Mouse (Mus musculus): ENCODE data around the gene Pitpnm2. TPM values are rescaled to one million over a fixed set of nuclear protein-coding genes. Genes with fewer than 3 reads are reported as not detected.

The Pitpnm2 gene
- polyA plus RNA-seq, 1 experiment from 2014 or later: 7.5 TPM

DNA sequence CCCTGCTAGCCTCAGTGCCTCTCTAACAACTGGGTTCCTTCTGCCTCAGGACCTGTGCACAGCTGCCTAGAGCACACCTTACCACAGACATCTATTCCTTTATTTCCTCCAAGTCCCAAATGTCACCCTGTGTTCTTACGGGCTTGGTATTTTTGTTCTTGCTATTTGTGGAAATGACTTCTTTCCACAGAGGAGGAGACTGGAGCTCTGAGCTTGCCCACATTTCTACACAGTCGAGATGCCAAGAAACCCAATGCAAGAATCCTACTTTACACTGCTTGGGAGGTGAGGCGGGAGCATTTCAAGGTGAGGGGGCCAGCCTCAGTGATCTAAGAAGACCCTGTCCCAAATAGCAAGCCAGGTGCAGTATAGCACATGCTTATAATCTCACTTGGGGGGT lies 164.0 kb downstream of the Pitpnm2 start:
- Histone ChIP-seq H3K4me1 (replicated peaks) (peaks cover 4% of the 10 kb centered on the region), H3K4me3 (no peak overlapping the region), H3K4me2 (no peak overlapping the region), H3K36me3 (no peaks in the 10 kb centered on the region), H3K27ac (ENCODE audit: poor library complexity, severe bottlenecking) (no peak overlapping the region), H3K9ac (no peak overlapping the region), H3K9me3 (replicated peaks) (no peaks in the 10 kb centered on the region), H3K27me3 (replicated peaks) (0 out of 2 replicates have a peak, but pooled peaks cover 2% of the 10 kb centered on the region)
- ATAC-seq (ENCODE audit: insufficient number of reproducible peaks, low FRiP score): no peak
- 63% methylated on average over 3 of the region's 3 CpGs for WGBS

DNA sequence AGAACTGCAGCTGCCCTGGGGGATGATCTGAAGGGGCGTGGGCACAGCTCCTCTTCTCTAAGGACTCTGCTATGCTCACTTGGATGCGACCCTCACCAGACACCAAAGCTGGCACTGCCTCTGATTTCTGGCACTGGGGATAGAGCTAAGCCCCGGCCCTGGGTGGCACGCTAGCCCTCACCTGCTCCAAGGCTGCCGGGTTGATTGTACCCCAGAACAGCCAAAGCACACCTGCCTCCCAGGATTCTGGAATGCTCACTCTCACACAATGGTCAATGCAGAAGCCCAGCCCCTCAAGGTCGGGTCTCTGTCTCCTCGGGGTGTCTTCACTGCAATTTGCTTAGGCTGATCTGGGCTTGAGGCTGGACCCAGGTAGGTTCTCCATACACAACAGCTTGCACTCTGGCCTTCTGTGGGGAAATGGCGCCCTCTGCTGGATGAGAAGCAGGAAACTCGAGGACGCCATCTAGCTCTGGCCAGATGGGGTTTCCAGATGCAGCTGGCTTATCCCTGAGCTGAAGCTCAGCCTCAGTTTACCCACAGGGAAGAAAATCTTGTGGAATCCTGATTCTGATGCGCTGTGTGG lies 164.9 kb downstream of the Pitpnm2 start:
- 0 out of 2 replicates have a peak, but pooled peaks cover 2% of the 10 kb centered on the region for H3K27me3 ChIP-seq (replicated peaks)
- ATAC-seq (ENCODE audit: insufficient number of reproducible peaks, low FRiP score): peak; percentile 46; the same call in 1 of the 2 replicates
- WGBS: 41% methylated on average over 11 of the region's 11 CpGs

DNA sequence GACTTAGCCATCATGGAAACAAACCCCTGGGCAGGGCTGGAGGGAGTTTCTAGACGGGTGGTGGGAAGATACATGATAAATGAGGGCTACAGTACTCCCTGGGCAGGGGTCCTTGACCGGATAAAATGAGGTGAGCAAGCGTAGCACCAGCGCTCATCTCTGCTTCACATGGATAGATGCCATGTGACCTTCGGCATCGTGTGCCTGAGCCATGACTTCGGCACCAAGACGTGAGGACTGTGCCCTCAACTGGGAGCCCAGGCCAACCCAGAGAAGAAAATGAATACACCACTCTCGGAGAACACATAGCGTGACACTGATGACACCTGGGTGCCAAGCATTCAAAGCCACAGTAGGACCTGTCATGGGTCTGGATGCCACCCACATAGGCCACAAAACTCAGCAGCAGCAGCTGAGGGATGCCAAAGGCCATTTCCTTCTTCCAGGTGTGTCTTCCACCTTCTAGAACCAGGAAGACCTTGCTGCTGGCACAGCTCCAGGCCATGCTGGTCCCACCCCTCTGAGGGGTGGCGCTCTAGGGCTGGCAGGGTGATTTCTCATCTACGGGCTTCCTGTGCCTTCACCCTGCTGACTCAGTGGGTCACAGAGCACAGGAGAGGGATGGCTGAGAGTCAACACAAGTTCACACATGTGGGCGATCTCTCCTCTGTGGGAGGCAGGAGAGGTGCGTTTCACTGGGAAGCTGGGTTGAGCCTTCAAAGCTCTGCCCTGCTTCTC lies 165.5 kb downstream of the Pitpnm2 start:
- 0 out of 2 replicates have a peak, but pooled peaks cover 2% of the 10 kb centered on the region for H3K27me3 ChIP-seq (replicated peaks)
- no peak for ATAC-seq (ENCODE audit: insufficient number of reproducible peaks, low FRiP score)
- H3K4me3 ChIP-seq: no peak overlapping the region
- H3K36me3 ChIP-seq: no peaks in the 10 kb centered on the region
- WGBS: 84% methylated on average over 14 of the region's 14 CpGs
- H3K4me1 ChIP-seq (replicated peaks): peaks cover 11% of the 10 kb centered on the region
- no peak overlapping the region for H3K4me2 ChIP-seq
- H3K9ac ChIP-seq: no peak overlapping the region
- H3K9me3 ChIP-seq (replicated peaks): no peaks in the 10 kb centered on the region
- no peak overlapping the region for H3K27ac ChIP-seq (ENCODE audit: poor library complexity, severe bottlenecking)

More for the DNA sequence above, 164.9 kb downstream of the Pitpnm2 start:
- no peak overlapping the region for H3K27ac ChIP-seq (ENCODE audit: poor library complexity, severe bottlenecking)
- H3K4me2 ChIP-seq: no peak overlapping the region
- peaks cover 9% of the 10 kb centered on the region for H3K4me1 ChIP-seq (replicated peaks)
- H3K9ac ChIP-seq: no peak overlapping the region
- H3K4me3 ChIP-seq: no peak overlapping the region
- no peaks in the 10 kb centered on the region for H3K36me3 ChIP-seq
- H3K9me3 ChIP-seq (replicated peaks): no peaks in the 10 kb centered on the region

DNA sequence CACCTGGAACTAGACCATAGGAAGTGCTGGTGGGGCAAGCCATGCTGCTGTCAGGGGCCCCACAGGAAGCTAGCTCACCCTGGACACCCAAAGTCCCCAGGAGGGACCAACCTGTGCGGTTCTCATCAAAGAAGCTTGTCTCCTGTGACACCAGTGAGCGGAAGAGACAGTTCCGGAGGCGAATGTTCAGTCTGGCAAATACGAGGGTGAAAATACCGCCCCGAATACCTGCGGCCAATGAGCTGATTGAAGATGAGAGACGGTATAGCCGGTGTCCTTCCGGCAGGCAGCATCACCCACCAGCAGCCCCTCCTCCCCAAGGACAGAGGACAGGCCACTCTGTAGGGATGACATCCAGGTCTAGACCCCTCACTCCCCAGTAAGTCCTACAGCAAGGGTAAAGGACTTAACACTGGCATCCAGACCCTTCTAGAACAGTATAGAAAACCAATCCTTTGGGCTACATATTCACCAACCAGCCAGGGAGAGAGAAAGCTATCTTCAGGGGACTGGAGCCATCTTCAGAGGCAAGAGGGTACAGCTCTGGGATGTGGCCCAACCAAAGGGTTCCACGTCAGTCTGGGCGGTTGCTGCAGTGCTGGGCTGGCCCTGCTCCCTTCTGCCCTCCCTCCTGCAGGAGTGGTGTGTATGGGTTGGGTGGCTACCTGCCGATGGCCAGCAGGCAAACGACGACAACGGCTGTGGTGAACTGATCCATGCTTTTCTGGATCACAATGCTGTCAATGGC lies 166.4 kb downstream of the Pitpnm2 start:
- H3K9me3 ChIP-seq (replicated peaks): no peaks in the 10 kb centered on the region
- H3K4me2 ChIP-seq: no peak overlapping the region
- ATAC-seq (ENCODE audit: insufficient number of reproducible peaks, low FRiP score): no peak
- WGBS: 86% methylated on average over 17 of the region's 17 CpGs
- H3K4me3 ChIP-seq: no peak overlapping the region
- no peak overlapping the region for H3K27ac ChIP-seq (ENCODE audit: poor library complexity, severe bottlenecking)
- H3K27me3 ChIP-seq (replicated peaks): 0 out of 2 replicates have a peak, but pooled peaks cover 2% of the 10 kb centered on the region
- H3K4me1 ChIP-seq (replicated peaks): peaks cover 14% of the 10 kb centered on the region
- H3K36me3 ChIP-seq: no peaks in the 10 kb centered on the region
- 0 out of 2 replicates have a peak overlapping the region, but pooled peaks have one; percentile 16 for H3K9ac ChIP-seq

DNA sequence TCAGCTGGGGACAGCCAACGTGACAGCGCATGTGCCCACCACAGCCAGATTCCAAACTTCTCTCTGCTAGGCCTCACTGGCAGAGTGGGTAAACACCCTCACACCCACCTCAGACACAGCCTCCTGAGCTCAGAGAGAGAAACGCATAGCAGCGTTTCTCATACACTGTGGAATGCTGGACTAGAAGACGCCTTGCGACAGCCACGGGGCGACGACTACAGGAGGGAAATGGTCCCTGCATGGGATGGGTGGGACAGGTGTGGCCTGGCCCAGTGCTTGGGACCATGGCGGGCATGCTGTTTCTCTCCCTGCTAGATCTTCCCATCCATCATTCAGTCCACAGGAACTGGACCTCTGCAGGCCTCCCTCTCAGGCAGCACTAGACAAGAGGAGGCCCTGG lies 167.1 kb downstream of the Pitpnm2 start:
- Histone ChIP-seq H3K36me3 (no peaks in the 10 kb centered on the region), H3K27ac (ENCODE audit: poor library complexity, severe bottlenecking) (no peak overlapping the region), H3K4me2 (no peak overlapping the region), H3K9me3 (replicated peaks) (no peaks in the 10 kb centered on the region), H3K9ac (0 out of 2 replicates have a peak overlapping the region, but pooled peaks have one; percentile 16), H3K4me3 (no peak overlapping the region), H3K4me1 (replicated peaks) (peaks cover 14% of the 10 kb centered on the region), H3K27me3 (replicated peaks) (0 out of 2 replicates have a peak, but pooled peaks cover 2% of the 10 kb centered on the region)
- 77% methylated on average over 10 of the region's 10 CpGs for WGBS
- 0 out of 2 replicates have a peak, but pooled peaks have one; percentile 26 for ATAC-seq (ENCODE audit: insufficient number of reproducible peaks, low FRiP score)

DNA sequence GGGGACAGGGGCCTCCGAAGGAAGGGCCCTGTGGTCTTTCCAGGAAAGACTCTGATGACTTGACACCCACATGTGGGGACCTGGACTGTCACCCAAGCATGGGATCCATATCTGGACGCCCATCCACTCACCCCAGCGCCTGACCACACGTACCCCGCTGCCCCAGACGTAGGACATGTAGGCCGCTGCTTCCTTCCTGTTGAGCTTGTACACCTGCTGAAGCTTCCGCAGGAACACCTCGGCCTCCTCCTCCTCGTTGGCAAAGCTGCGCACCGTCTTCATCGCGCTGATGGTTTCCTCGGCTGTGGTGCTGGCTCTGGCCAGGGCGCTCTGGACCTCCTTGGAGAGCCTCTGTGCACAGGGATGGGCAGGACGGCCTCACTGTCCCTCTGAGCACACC lies 169.7 kb downstream of the Pitpnm2 start:
- no peak for ATAC-seq (ENCODE audit: insufficient number of reproducible peaks, low FRiP score)
- H3K27ac ChIP-seq (ENCODE audit: poor library complexity, severe bottlenecking): no peak overlapping the region
- H3K4me2 ChIP-seq: no peak overlapping the region
- H3K4me1 ChIP-seq (replicated peaks): peaks cover 34% of the 10 kb centered on the region
- no peak overlapping the region for H3K4me3 ChIP-seq
- H3K36me3 ChIP-seq: no peaks in the 10 kb centered on the region
- H3K27me3 ChIP-seq (replicated peaks): 0 out of 2 replicates have a peak, but pooled peaks cover 2% of the 10 kb centered on the region
- H3K9me3 ChIP-seq (replicated peaks): no peaks in the 10 kb centered on the region
- no peak overlapping the region for H3K9ac ChIP-seq
- WGBS: 95% methylated on average over 17 of the region's 17 CpGs

DNA sequence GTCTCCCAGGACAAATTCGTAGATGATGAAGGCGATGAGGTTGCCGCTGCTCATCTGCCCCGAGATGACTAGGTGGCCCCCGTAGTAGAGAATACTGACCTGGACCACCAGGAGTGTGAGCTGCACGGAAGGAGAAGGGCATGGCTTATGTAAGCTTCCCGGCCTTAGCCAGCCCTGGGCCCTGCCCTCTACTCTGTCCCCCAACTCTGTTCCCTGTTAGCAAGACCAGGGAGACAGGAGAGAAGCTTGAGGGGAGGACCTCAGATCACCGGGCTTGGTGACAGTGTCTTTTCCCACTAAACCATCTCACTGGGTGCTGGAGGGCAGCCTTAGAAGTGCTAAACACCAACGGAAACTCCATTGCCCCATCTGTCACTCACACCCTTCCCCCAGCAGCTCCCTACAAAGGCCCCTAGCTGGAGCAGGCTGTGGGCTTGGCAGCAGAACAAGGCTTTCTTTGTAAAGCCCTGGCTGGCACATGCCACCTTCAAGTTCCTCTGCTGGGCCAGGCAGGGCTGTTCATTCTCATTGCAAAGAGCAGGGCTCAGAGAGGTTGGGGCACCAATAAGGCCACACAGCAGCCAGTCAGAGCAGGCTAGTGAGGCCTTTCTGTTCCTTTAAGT lies 170.7 kb downstream of the Pitpnm2 start:
- 64% methylated on average over 9 of the region's 9 CpGs for WGBS
- Histone ChIP-seq H3K27me3 (replicated peaks) (0 out of 2 replicates have a peak, but pooled peaks cover 2% of the 10 kb centered on the region), H3K9me3 (replicated peaks) (no peaks in the 10 kb centered on the region), H3K4me1 (replicated peaks) (peaks cover 41% of the 10 kb centered on the region), H3K36me3 (no peaks in the 10 kb centered on the region), H3K4me2 (no peak overlapping the region), H3K9ac (no peak overlapping the region), H3K4me3 (no peak overlapping the region), H3K27ac (ENCODE audit: poor library complexity, severe bottlenecking) (no peak overlapping the region)
- ATAC-seq (ENCODE audit: insufficient number of reproducible peaks, low FRiP score): no peak

DNA sequence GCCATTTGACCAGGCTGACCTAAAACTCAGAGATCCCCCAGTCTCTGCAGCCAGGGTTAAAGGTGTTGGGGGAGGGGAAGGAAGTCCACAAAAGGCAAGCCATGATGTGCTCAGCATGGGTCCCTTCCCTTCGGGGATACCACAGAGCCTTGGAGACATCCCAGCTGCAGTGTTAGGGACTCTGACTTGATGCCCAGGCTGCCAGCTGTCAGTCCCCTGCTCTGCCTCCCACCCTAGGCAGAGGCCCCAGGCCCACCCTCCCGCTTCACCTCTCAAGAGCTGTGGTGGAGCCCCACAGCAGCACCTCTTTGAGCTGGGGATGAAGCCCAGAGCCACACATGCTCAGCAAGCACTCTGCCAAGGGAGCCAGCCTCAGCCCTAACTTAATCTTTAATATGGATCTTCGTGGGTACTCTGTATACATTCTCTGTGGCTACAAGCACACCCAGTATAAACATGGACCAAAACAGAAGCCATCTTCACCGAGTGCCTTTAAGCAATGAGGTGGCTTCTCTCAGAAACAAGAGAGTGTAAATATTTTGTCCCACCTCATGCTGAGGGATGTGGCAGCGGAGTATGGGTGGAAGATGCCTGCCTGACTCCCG lies 171.6 kb downstream of the Pitpnm2 start:
- Histone ChIP-seq H3K4me2 (no peak overlapping the region), H3K4me1 (replicated peaks) (peaks cover 47% of the 10 kb centered on the region)
- no peak for ATAC-seq (ENCODE audit: insufficient number of reproducible peaks, low FRiP score)

DNA sequence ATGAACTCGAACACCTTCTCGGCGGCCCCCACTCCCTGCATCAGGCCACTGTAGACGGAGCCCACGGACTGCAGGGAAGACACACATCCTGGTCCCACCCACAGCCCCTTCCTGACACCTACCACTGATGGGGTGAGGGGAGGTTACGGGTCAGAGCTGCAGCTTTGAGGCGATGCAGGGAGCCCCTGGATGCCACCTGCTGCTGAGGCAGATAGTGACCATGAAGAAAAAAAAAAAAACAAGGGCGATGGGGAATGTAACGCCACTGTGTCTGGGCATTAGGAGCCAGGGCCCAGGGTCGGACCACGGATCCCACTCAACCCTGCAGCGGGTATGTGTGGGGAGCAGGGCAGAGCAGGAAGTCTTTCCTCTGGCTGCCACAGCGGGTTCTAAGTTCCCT lies 172.3 kb downstream of the Pitpnm2 start:
- WGBS: 82% methylated on average over 13 of the region's 13 CpGs
- H3K9ac ChIP-seq: no peak overlapping the region
- ATAC-seq (ENCODE audit: insufficient number of reproducible peaks, low FRiP score): no peak
- no peak overlapping the region for H3K27ac ChIP-seq (ENCODE audit: poor library complexity, severe bottlenecking)
- H3K4me3 ChIP-seq: no peak overlapping the region
- H3K36me3 ChIP-seq: no peaks in the 10 kb centered on the region
- no peaks in the 10 kb centered on the region for H3K27me3 ChIP-seq (replicated peaks)
- H3K9me3 ChIP-seq (replicated peaks): no peaks in the 10 kb centered on the region
- H3K4me1 ChIP-seq (replicated peaks): peaks cover 47% of the 10 kb centered on the region
- H3K4me2 ChIP-seq: no peak overlapping the region

More for the DNA sequence above, 171.6 kb downstream of the Pitpnm2 start:
- Histone ChIP-seq H3K4me3 (no peak overlapping the region), H3K27ac (ENCODE audit: poor library complexity, severe bottlenecking) (no peak overlapping the region), H3K9ac (no peak overlapping the region), H3K27me3 (replicated peaks) (0 out of 2 replicates have a peak, but pooled peaks cover under 1% of the 10 kb centered on the region), H3K9me3 (replicated peaks) (no peaks in the 10 kb centered on the region), H3K36me3 (no peaks in the 10 kb centered on the region)
- 67% methylated on average over 6 of the region's 6 CpGs for WGBS

DNA sequence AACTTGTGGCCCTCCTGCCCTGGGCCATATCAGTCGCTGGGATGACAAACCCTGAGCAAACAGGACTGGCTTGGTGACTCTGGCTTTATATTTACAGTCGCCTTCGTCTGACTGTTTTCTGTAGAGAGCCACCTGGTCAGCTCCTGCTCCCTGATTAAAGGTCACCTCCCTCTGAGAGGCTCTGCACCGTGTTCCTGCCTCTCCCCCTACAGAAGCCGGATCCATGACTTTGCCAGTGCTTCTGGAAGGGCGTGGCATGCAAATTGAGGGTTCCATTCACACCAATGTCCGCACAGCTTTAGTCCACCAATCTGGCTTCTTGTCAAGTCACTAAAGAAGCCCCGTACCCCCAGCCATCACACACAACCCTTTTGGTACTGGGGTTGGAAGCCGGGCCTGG lies 173.0 kb downstream of the Pitpnm2 start:
- H3K9me3 ChIP-seq (replicated peaks): no peaks in the 10 kb centered on the region
- no peak overlapping the region for H3K27ac ChIP-seq (ENCODE audit: poor library complexity, severe bottlenecking)
- no peak overlapping the region for H3K4me2 ChIP-seq
- H3K4me1 ChIP-seq (replicated peaks): peaks cover 47% of the 10 kb centered on the region
- ATAC-seq (ENCODE audit: insufficient number of reproducible peaks, low FRiP score): no peak
- no peaks in the 10 kb centered on the region for H3K36me3 ChIP-seq
- WGBS: 55% methylated on average over 9 of the region's 9 CpGs
- H3K4me3 ChIP-seq: no peak overlapping the region
- H3K9ac ChIP-seq: no peak overlapping the region
- no peaks in the 10 kb centered on the region for H3K27me3 ChIP-seq (replicated peaks)
